Mouse (Mus musculus): ENCODE data around the gene Rcbtb2. TPM values are rescaled to one million over a fixed set of nuclear protein-coding genes. Genes with fewer than 3 reads are reported as not detected.
A peak's percentile ranks its signal among the peaks of the same experiment; 100 is the strongest.
"Not testable (repeated sequence)": the region's sequence is repeated elsewhere in the genome, so short reads cannot be mapped to it uniquely, and the experiment has no call there.

The Rcbtb2 gene
- polyA plus RNA-seq, 1 experiment: 169 TPM

DNA sequence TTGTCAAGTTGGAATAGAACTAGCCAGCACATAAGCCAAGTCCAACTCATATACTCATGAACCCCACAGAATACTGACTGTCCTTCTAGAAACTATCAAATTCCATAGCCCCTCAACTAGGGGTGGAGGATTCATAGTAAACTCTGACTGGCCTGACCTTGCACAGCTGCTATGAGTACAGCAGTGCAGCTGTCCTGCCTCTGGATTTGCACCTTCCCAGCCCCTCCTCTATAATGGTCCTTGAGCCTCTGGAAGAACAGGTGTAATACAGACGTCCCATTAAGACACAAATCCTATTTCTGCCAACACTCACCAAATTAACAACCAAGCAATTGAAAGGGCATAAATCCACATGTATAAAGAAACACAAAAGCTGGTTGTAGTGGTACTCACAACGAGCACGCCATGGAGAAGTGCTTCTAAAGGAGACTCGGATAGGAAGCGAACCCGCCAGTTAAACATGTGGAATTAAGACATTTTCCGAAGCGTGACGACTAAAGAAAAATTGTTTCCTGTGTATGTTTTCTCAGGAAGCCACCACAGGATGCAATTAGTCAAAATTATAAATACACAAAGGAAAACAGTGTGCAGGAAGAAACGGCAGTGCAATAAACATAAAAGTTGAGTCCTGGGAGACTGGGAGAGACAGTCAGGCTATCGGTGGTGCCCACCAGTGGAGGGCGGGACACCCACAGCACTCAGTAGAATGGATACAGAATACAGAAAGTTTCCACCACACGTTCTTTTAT, 27.9 kb upstream of the Rcbtb2 start:
- H3K36me3 ChIP-seq (ENCODE audit: control insufficient read depth, insufficient read depth, low read length): no peaks in the 10 kb centered on the region
- H3K27me3 ChIP-seq (ENCODE audit: control insufficient read depth, insufficient read depth, low read length): no peaks in the 10 kb centered on the region
- H3K27ac ChIP-seq (ENCODE audit: control insufficient read depth, insufficient read depth, low read length): no peak overlapping the region
- no peak for DNase-seq
- no peak overlapping the region for H3K4me3 ChIP-seq (ENCODE audit: control insufficient read depth, insufficient read depth, low read length)
- H3K4me1 ChIP-seq (replicated peaks; ENCODE audit: control insufficient read depth, insufficient read depth, low read length): peaks cover 3% of the 10 kb centered on the region; the same call in 1 of the 2 replicates
- WGBS: 89% methylated on average over 13 of the region's 13 CpGs
- TF ChIP-seq POLR2A (IDR thresholded peaks at IDR 0.05; ENCODE audit: control insufficient read depth, extremely low read depth, insufficient read depth, low read length, poor library complexity) (no peak), CTCF (IDR thresholded peaks at IDR 0.05; ENCODE audit: borderline replicate concordance, control insufficient read depth, extremely low read depth, insufficient read depth, low read length, poor library complexity) (no peak)

GRCm38 (mm10) chr14:73098677-73099387, 24.0 kb upstream of the Rcbtb2 start:
- no peaks in the 10 kb centered on the region for H3K36me3 ChIP-seq (ENCODE audit: control insufficient read depth, insufficient read depth, low read length)
- whole genome bisulfite sequencing: 43% methylated on average over 10 of the region's 10 CpGs
- no peaks in the 10 kb centered on the region for H3K27me3 ChIP-seq (ENCODE audit: control insufficient read depth, insufficient read depth, low read length)
- DNase-seq: peak; percentile 64
- no peak overlapping the region for H3K27ac ChIP-seq (ENCODE audit: control insufficient read depth, insufficient read depth, low read length)
- TF ChIP-seq CTCF (IDR thresholded peaks at IDR 0.05; ENCODE audit: borderline replicate concordance, control insufficient read depth, extremely low read depth, insufficient read depth, low read length, poor library complexity): no peak
- TF ChIP-seq POLR2A (IDR thresholded peaks at IDR 0.05; ENCODE audit: control insufficient read depth, extremely low read depth, insufficient read depth, low read length, poor library complexity): no peak
- no peak overlapping the region for H3K4me3 ChIP-seq (ENCODE audit: control insufficient read depth, insufficient read depth, low read length)
- peaks cover 3% of the 10 kb centered on the region; the same call in 1 of the 2 replicates for H3K4me1 ChIP-seq (replicated peaks; ENCODE audit: control insufficient read depth, insufficient read depth, low read length)

- DNase-seq: no peak
- Histone ChIP-seq H3K4me3 (ENCODE audit: control insufficient read depth, insufficient read depth, low read length) (no peak overlapping the region), H3K4me1 (replicated peaks; ENCODE audit: control insufficient read depth, insufficient read depth, low read length) (peaks cover 14% of the 10 kb centered on the region), H3K27ac (ENCODE audit: control insufficient read depth, insufficient read depth, low read length) (no peak overlapping the region), H3K27me3 (ENCODE audit: control insufficient read depth, insufficient read depth, low read length) (no peaks in the 10 kb centered on the region), H3K36me3 (ENCODE audit: control insufficient read depth, insufficient read depth, low read length) (no peaks in the 10 kb centered on the region)
- 87% methylated on average over 12 of the region's 12 CpGs for WGBS
- TF ChIP-seq CTCF (IDR thresholded peaks at IDR 0.05; ENCODE audit: borderline replicate concordance, control insufficient read depth, extremely low read depth, insufficient read depth, low read length, poor library complexity) (no peak), POLR2A (IDR thresholded peaks at IDR 0.05; ENCODE audit: control insufficient read depth, extremely low read depth, insufficient read depth, low read length, poor library complexity) (no peak)
Observed at GRCm38 (mm10) chr14:73102270-73102865, 20.5 kb upstream of the Rcbtb2 start.

- H3K4me1 ChIP-seq (replicated peaks; ENCODE audit: control insufficient read depth, insufficient read depth, low read length): peaks cover 17% of the 10 kb centered on the region
Observed at GRCm38 (mm10) chr14:73102986-73103385, 19.9 kb upstream of the Rcbtb2 start.

GRCm38 (mm10) chr14:73104913-73105312, 17.9 kb upstream of the Rcbtb2 start:
- TF ChIP-seq POLR2A (IDR thresholded peaks at IDR 0.05; ENCODE audit: control insufficient read depth, extremely low read depth, insufficient read depth, low read length, poor library complexity) (no peak), CTCF (IDR thresholded peaks at IDR 0.05; ENCODE audit: borderline replicate concordance, control insufficient read depth, extremely low read depth, insufficient read depth, low read length, poor library complexity) (no peak)
- H3K27ac ChIP-seq (ENCODE audit: control insufficient read depth, insufficient read depth, low read length): no peak overlapping the region; the same call in 1 of the 2 replicates
- WGBS: 38% methylated on average over 6 of the region's 6 CpGs
- H3K4me3 ChIP-seq (ENCODE audit: control insufficient read depth, insufficient read depth, low read length): no peak overlapping the region
- peaks cover 32% of the 10 kb centered on the region for H3K4me1 ChIP-seq (replicated peaks; ENCODE audit: control insufficient read depth, insufficient read depth, low read length)
- no peak for DNase-seq
- H3K36me3 ChIP-seq (ENCODE audit: control insufficient read depth, insufficient read depth, low read length): no peaks in the 10 kb centered on the region
- no peaks in the 10 kb centered on the region for H3K27me3 ChIP-seq (ENCODE audit: control insufficient read depth, insufficient read depth, low read length)

More at GRCm38 (mm10) chr14:73102986-73103385, 19.9 kb upstream of the Rcbtb2 start:
- DNase-seq; H3K4me3 ChIP-seq (ENCODE audit: control insufficient read depth, insufficient read depth, low read length); H3K36me3 ChIP-seq (ENCODE audit: control insufficient read depth, insufficient read depth, low read length); H3K27me3 ChIP-seq (ENCODE audit: control insufficient read depth, insufficient read depth, low read length); H3K27ac ChIP-seq (ENCODE audit: control insufficient read depth, insufficient read depth, low read length): not testable (repeated sequence)
- 94% methylated on average over 4 of the region's 4 CpGs for WGBS

- H3K27me3 ChIP-seq (ENCODE audit: control insufficient read depth, insufficient read depth, low read length): no peaks in the 10 kb centered on the region
- no peak overlapping the region for H3K4me3 ChIP-seq (ENCODE audit: control insufficient read depth, insufficient read depth, low read length)
- no peak overlapping the region; the same call in 1 of the 2 replicates for H3K27ac ChIP-seq (ENCODE audit: control insufficient read depth, insufficient read depth, low read length)
- no peaks in the 10 kb centered on the region for H3K36me3 ChIP-seq (ENCODE audit: control insufficient read depth, insufficient read depth, low read length)
- TF ChIP-seq CTCF (IDR thresholded peaks at IDR 0.05; ENCODE audit: borderline replicate concordance, control insufficient read depth, extremely low read depth, insufficient read depth, low read length, poor library complexity) (no peak), POLR2A (IDR thresholded peaks at IDR 0.05; ENCODE audit: control insufficient read depth, extremely low read depth, insufficient read depth, low read length, poor library complexity) (no peak)
- DNase-seq: peak; percentile 62
- 18% methylated on average over 11 of the region's 11 CpGs for WGBS
- peaks cover 37% of the 10 kb centered on the region for H3K4me1 ChIP-seq (replicated peaks; ENCODE audit: control insufficient read depth, insufficient read depth, low read length)
Observed at GRCm38 (mm10) chr14:73105407-73106185, 17.2 kb upstream of the Rcbtb2 start.

All from thymus, adult 2 months (tissue).